Mouse (Mus musculus): Measurements from ENCODE around the gene Gpr152. TPM values are rescaled to one million over a fixed set of nuclear protein-coding genes. Genes with fewer than 3 reads are reported as not detected.

Gene Gpr152
- polyA plus RNA-seq (2014; fragmentation: Nextera tagmentation; extraction: Ambion mirVana): not detected in 2 replicates

DNA sequence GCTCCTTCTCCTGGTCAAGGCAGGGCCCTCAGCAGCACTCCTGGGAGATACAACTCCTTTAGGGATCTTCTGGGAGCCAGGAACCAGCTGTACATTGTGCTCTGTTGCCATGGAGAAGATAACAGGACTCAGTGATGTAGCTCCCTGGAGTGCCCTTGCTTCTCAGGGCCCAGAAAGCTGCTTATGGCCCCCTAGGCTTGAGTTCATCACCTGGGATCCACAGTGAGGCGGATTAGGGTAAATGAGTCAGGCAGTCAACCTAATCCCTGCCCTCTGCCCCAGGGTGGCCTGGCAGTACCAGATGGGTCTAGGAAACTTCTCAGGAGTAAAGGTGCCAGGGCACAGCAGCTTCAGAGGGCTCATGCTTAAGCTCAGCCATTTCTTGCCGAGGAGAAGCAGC lies at the start of gene Gpr152:
Gpr152 (plus strand) TSS at position 342 of the 400 bp plus-strand sequence.
- WGBS: 79% methylated on average over 2 of the region's 2 CpGs

DNA sequence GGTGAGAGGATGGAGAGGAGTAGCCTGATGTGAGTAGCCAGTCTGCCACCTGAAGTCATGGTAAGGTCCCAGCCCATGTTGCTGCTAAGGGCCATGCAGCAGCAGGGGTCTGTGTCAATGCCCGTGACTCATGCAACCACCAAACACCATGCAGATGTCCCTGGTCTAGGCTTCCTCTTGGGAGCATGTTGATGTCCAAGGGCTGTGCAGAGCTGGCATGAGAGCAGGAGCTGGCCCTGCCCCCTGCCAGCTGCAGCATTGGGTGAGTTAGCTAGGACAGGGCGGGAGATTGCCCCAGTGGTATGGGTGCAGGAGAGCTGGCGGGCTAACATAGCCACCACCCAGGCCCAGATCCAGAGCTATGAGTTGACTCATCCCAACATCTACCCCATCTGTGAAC lies 49.1 kb upstream of the Gpr152 start:
- WGBS: 78% methylated on average over 3 of the region's 3 CpGs
- ATAC-seq (replicated peaks; ENCODE audit: low FRiP score): no peak
- no peaks in the 10 kb centered on the region for H3K36me3 ChIP-seq (ENCODE audit: control insufficient read depth, insufficient read depth, low read length)

More for the DNA sequence above, at the start of gene Gpr152:
- H3K36me3 ChIP-seq (ENCODE audit: control insufficient read depth, insufficient read depth, low read length): no peaks in the 10 kb centered on the region
- no peak within 1 kb of the TSS for H3K4me3 ChIP-seq (ENCODE audit: low read depth, low read length)
- H3K4me1 ChIP-seq (replicated peaks; ENCODE audit: control insufficient read depth, insufficient read depth, low read length): no peaks in the 10 kb centered on the region
- ATAC-seq (replicated peaks; ENCODE audit: low FRiP score): no peak
- H3K27me3 ChIP-seq (replicated peaks; ENCODE audit: control insufficient read depth, insufficient read depth, low read length): peaks cover 4% of the 10 kb centered on the region; the same call in 1 of the 2 replicates
- no peak within 1 kb of the TSS for H3K4me2 ChIP-seq
- no peaks in the 10 kb centered on the region for H3K9me3 ChIP-seq (ENCODE audit: control insufficient read depth, low read length)
- no peak within 1 kb of the TSS for H3K9ac ChIP-seq (ENCODE audit: low read depth, low read length)
- no peak for DNase-seq (ENCODE audit: low spot score)
- H3K27ac ChIP-seq (ENCODE audit: low read depth, low read length): no peak within 1 kb of the TSS

GRCm38 (mm10) chr19:4091383-4091782 lies 48.2 kb upstream of the Gpr152 start:
- Histone ChIP-seq H3K27ac (ENCODE audit: low read depth, low read length) (no peak overlapping the region), H3K9ac (ENCODE audit: low read depth, low read length) (no peak overlapping the region), H3K4me3 (ENCODE audit: low read depth, low read length) (no peak overlapping the region), H3K9me3 (ENCODE audit: control insufficient read depth, low read length) (no peaks in the 10 kb centered on the region), H3K4me1 (replicated peaks; ENCODE audit: control insufficient read depth, insufficient read depth, low read length) (no peaks in the 10 kb centered on the region; the same call in 1 of the 2 replicates), H3K4me2 (no peak overlapping the region), H3K27me3 (replicated peaks; ENCODE audit: control insufficient read depth, insufficient read depth, low read length) (no peaks in the 10 kb centered on the region), H3K36me3 (ENCODE audit: control insufficient read depth, insufficient read depth, low read length) (no peaks in the 10 kb centered on the region)
- 40% methylated on average over 2 of the region's 2 CpGs for WGBS
- DNase-seq (ENCODE audit: low spot score): no peak
- no peak for ATAC-seq (replicated peaks; ENCODE audit: low FRiP score)

More for the DNA sequence above, 49.1 kb upstream of the Gpr152 start:
- Histone ChIP-seq H3K4me2 (no peak overlapping the region), H3K27ac (ENCODE audit: low read depth, low read length) (no peak overlapping the region), H3K9me3 (ENCODE audit: control insufficient read depth, low read length) (no peaks in the 10 kb centered on the region), H3K27me3 (replicated peaks; ENCODE audit: control insufficient read depth, insufficient read depth, low read length) (no peaks in the 10 kb centered on the region), H3K4me1 (replicated peaks; ENCODE audit: control insufficient read depth, insufficient read depth, low read length) (no peaks in the 10 kb centered on the region), H3K9ac (ENCODE audit: low read depth, low read length) (no peak overlapping the region), H3K4me3 (ENCODE audit: low read depth, low read length) (no peak overlapping the region)
- no peak for DNase-seq (ENCODE audit: low spot score)

DNA sequence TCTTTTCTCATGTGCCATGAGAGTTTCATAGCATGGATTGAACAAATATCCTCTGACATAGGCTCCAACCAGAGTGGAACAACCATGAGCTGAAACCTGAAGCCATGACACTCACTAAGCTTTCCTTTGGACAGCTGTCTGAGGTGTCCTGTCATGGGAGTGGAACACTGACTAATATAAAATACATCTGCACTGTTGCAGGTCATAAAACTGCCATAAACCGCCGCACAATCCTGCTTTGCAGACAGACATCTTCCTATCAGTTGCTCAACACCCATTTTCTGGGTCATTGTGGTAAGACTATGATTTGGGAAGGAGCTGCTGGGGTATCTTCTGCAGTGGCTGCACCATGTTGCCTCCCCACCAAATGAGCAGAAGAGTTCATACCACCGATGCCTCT lies 46.8 kb upstream of the Gpr152 start:
- H3K27me3 ChIP-seq (replicated peaks; ENCODE audit: control insufficient read depth, insufficient read depth, low read length): no peaks in the 10 kb centered on the region
- no peak overlapping the region for H3K4me2 ChIP-seq
- H3K36me3 ChIP-seq (ENCODE audit: control insufficient read depth, insufficient read depth, low read length): no peaks in the 10 kb centered on the region
- peaks cover 2% of the 10 kb centered on the region for H3K4me1 ChIP-seq (replicated peaks; ENCODE audit: control insufficient read depth, insufficient read depth, low read length)
- no peaks in the 10 kb centered on the region for H3K9me3 ChIP-seq (ENCODE audit: control insufficient read depth, low read length)
- no peak overlapping the region for H3K4me3 ChIP-seq (ENCODE audit: low read depth, low read length)
- WGBS: 67% methylated on average over 3 of the region's 3 CpGs
- no peak overlapping the region for H3K27ac ChIP-seq (ENCODE audit: low read depth, low read length)
- H3K9ac ChIP-seq (ENCODE audit: low read depth, low read length): no peak overlapping the region
- ATAC-seq (replicated peaks; ENCODE audit: low FRiP score) (no peak), DNase-seq (ENCODE audit: low spot score) (no peak)

GRCm38 (mm10) chr19:4093772-4094171 lies 45.8 kb upstream of the Gpr152 start:
- Histone ChIP-seq H3K27ac (ENCODE audit: low read depth, low read length) (no peak overlapping the region), H3K4me3 (ENCODE audit: low read depth, low read length) (no peak overlapping the region), H3K4me1 (replicated peaks; ENCODE audit: control insufficient read depth, insufficient read depth, low read length) (peaks cover 12% of the 10 kb centered on the region), H3K9me3 (ENCODE audit: control insufficient read depth, low read length) (no peaks in the 10 kb centered on the region), H3K4me2 (no peak overlapping the region), H3K36me3 (ENCODE audit: control insufficient read depth, insufficient read depth, low read length) (no peaks in the 10 kb centered on the region), H3K9ac (ENCODE audit: low read depth, low read length) (no peak overlapping the region), H3K27me3 (replicated peaks; ENCODE audit: control insufficient read depth, insufficient read depth, low read length) (no peaks in the 10 kb centered on the region)
- 78% methylated on average over 7 of the region's 7 CpGs for WGBS
- no peak for DNase-seq (ENCODE audit: low spot score)
- no peak for ATAC-seq (replicated peaks; ENCODE audit: low FRiP score)

GRCm38 (mm10) chr19:4094348-4094747 lies 45.2 kb upstream of the Gpr152 start:
- no peak overlapping the region for H3K27ac ChIP-seq (ENCODE audit: low read depth, low read length)
- no peaks in the 10 kb centered on the region for H3K9me3 ChIP-seq (ENCODE audit: control insufficient read depth, low read length)
- ATAC-seq (replicated peaks; ENCODE audit: low FRiP score) (no peak), DNase-seq (ENCODE audit: low spot score) (no peak)
- no peak overlapping the region for H3K4me2 ChIP-seq
- peaks cover 18% of the 10 kb centered on the region for H3K4me1 ChIP-seq (replicated peaks; ENCODE audit: control insufficient read depth, insufficient read depth, low read length)
- no peaks in the 10 kb centered on the region for H3K36me3 ChIP-seq (ENCODE audit: control insufficient read depth, insufficient read depth, low read length)
- no peaks in the 10 kb centered on the region for H3K27me3 ChIP-seq (replicated peaks; ENCODE audit: control insufficient read depth, insufficient read depth, low read length)
- H3K9ac ChIP-seq (ENCODE audit: low read depth, low read length): no peak overlapping the region
- 73% methylated on average over 3 of the region's 3 CpGs for WGBS
- H3K4me3 ChIP-seq (ENCODE audit: low read depth, low read length): no peak overlapping the region

- Histone ChIP-seq H3K4me3 (ENCODE audit: low read depth, low read length) (no peak overlapping the region), H3K4me2 (no peak overlapping the region), H3K27ac (ENCODE audit: low read depth, low read length) (no peak overlapping the region), H3K4me1 (replicated peaks; ENCODE audit: control insufficient read depth, insufficient read depth, low read length) (peaks cover 22% of the 10 kb centered on the region), H3K9me3 (ENCODE audit: control insufficient read depth, low read length) (no peaks in the 10 kb centered on the region), H3K36me3 (ENCODE audit: control insufficient read depth, insufficient read depth, low read length) (no peaks in the 10 kb centered on the region), H3K9ac (ENCODE audit: low read depth, low read length) (no peak overlapping the region), H3K27me3 (replicated peaks; ENCODE audit: control insufficient read depth, insufficient read depth, low read length) (no peaks in the 10 kb centered on the region)
- 73% methylated on average over 5 of the region's 5 CpGs for WGBS
- DNase-seq (ENCODE audit: low spot score): no peak
- ATAC-seq (replicated peaks; ENCODE audit: low FRiP score): no peak
Observed at GRCm38 (mm10) chr19:4094774-4095303, 44.7 kb upstream of the Gpr152 start.

- ATAC-seq (replicated peaks; ENCODE audit: low FRiP score) (no peak), DNase-seq (ENCODE audit: low spot score) (no peak)
- H3K9me3 ChIP-seq (ENCODE audit: control insufficient read depth, low read length): no peaks in the 10 kb centered on the region
- H3K4me1 ChIP-seq (replicated peaks; ENCODE audit: control insufficient read depth, insufficient read depth, low read length): peaks cover 28% of the 10 kb centered on the region
- H3K36me3 ChIP-seq (ENCODE audit: control insufficient read depth, insufficient read depth, low read length): no peaks in the 10 kb centered on the region
- WGBS: 69% methylated on average over 3 of the region's 3 CpGs
- H3K4me3 ChIP-seq (ENCODE audit: low read depth, low read length): no peak overlapping the region
- no peak overlapping the region for H3K27ac ChIP-seq (ENCODE audit: low read depth, low read length)
- H3K27me3 ChIP-seq (replicated peaks; ENCODE audit: control insufficient read depth, insufficient read depth, low read length): peaks cover 8% of the 10 kb centered on the region
- peak overlapping the region; percentile 93 for H3K4me2 ChIP-seq
- no peak overlapping the region for H3K9ac ChIP-seq (ENCODE audit: low read depth, low read length)
Observed at GRCm38 (mm10) chr19:4095802-4096201, 43.8 kb upstream of the Gpr152 start.

- ATAC-seq (replicated peaks; ENCODE audit: low FRiP score) (peak; percentile 92), DNase-seq (ENCODE audit: low spot score) (peak; percentile 100)
- Histone ChIP-seq H3K9me3 (ENCODE audit: control insufficient read depth, low read length) (no peaks in the 10 kb centered on the region), H3K9ac (ENCODE audit: low read depth, low read length) (peak within 1 kb of the TSS; percentile 69), H3K4me1 (replicated peaks; ENCODE audit: control insufficient read depth, insufficient read depth, low read length) (peaks cover 31% of the 10 kb centered on the region), H3K27ac (ENCODE audit: low read depth, low read length) (peak within 1 kb of the TSS; percentile 84), H3K4me2 (peak within 1 kb of the TSS; percentile 93), H3K36me3 (ENCODE audit: control insufficient read depth, insufficient read depth, low read length) (no peaks in the 10 kb centered on the region), H3K4me3 (ENCODE audit: low read depth, low read length) (peak within 1 kb of the TSS; percentile 58), H3K27me3 (replicated peaks; ENCODE audit: control insufficient read depth, insufficient read depth, low read length) (peaks cover 18% of the 10 kb centered on the region)
- whole genome bisulfite sequencing: under 1% methylated on average over 65 of the region's 65 CpGs
Observed at GRCm38 (mm10) chr19:4096642-4097440, 42.7 kb upstream of the Gpr152 start, which contains the start of gene Cdk2ap2. Gene Cdk2ap2 (plus strand): TSS chr19:4097182.
